Mouse (Mus musculus) spleen, adult 2 months (tissue): ENCODE results near the gene Cfd. TPM values are rescaled to one million over a fixed set of nuclear protein-coding genes. Genes with fewer than 3 reads are reported as not detected.
"Not testable (repeated sequence)": the region's sequence is repeated elsewhere in the genome, so short reads cannot be mapped to it uniquely, and the experiment has no call there.

Source experiments
- DNase-seq, 2 experiments: peaks; one replicate each; pipeline versions ENCODE4 v3.0.0 to v3.0.0-alpha.2; 2012 to 2021; ENCODE audit warnings: low spot score in 2 of 2, low read depth in 1 of 2
- H3K27ac ChIP-seq: fragments of 200-500 bp; 2 replicates; pipeline ENCODE4 v1.5.1; 2012; ENCODE audit warnings: low read length, inconsistent platforms; ENCODE audit not compliant: insufficient read depth
- H3K27me3 ChIP-seq: fragments of 200-500 bp; 2 replicates; pipeline ENCODE4 v1.6.1; 2012; ENCODE audit warnings: mild to moderate bottlenecking, moderate library complexity, low read length, inconsistent platforms; ENCODE audit not compliant: control insufficient read depth, insufficient read depth
- H3K36me3 ChIP-seq: fragments of 200-500 bp; 2 replicates; pipeline ENCODE4 v1.6.1; 2012; ENCODE audit warnings: mild to moderate bottlenecking, low read length, inconsistent platforms; ENCODE audit not compliant: control insufficient read depth, insufficient read depth
- H3K4me1 ChIP-seq: fragments of 200-500 bp; 2 replicates; pipeline ENCODE4 v1.6.1; 2011; ENCODE audit warnings: inconsistent platforms; ENCODE audit not compliant: control insufficient read depth, insufficient read depth, insufficient read length
- H3K4me3 ChIP-seq: fragments of 200-500 bp; 2 replicates; pipeline ENCODE4 v1.5.1; 2011; ENCODE audit warnings: mild to moderate bottlenecking, inconsistent platforms; ENCODE audit not compliant: insufficient read depth, insufficient read length; ENCODE audit errors: extremely low read depth
- CTCF ChIP-seq: fragments of 200-500 bp; IDR thresholded peaks from 2 replicates; pipeline ENCODE4 v1.5.1; 2011; ENCODE audit warnings: mild to moderate bottlenecking, inconsistent platforms; ENCODE audit not compliant: insufficient read depth, insufficient read length, insufficient replicate concordance; ENCODE audit errors: extremely low read depth
- POLR2A ChIP-seq: fragments of 200-500 bp; IDR thresholded peaks from 2 replicates; pipeline ENCODE4 v1.6.1; 2011; ENCODE audit warnings: low read depth, low read length, inconsistent platforms
- WGBS: fragments of 180-500 bp; shearing (Covaris S2); methylation state at CpG from one replicate; pipeline ENCODE4 v1.1.7; 2018; 5-methylcytosine and 5-hydroxymethylcytosine counted together
- polyA plus RNA-seq: library from polyadenylated mRNA; depleted of rRNA; stranded (reverse); fragments of >200 nt; gene quantifications from 2 replicates; pipeline ENCODE4 v1.2.3, GENCODE M21; 2012

Gene Cfd
- polyA plus RNA-seq, 1 experiment: 138 TPM

DNA sequence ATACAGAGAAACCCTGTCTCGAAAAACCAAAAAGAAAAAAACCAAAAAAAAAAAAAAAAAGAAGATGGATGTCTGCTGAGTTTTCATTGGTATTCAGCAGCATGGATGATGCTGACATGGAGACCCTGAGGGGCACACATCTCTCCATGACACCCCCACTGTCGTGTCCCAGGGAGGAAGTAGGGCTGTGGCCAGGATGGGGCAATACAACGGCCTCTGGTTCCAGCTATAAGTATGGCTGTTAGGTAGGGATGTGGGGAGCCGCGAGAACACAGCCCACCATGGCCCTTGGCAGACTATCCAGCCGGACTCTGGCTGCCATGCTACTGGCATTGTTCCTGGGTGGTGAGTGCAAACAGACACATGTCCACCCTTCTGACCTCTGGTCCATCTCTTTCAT lies 4.6 kb upstream of the Cfd start, which contains the start of gene Elane:
TSS of gene Elane (plus strand) at position 194 of the 400 bp plus-strand sequence.
- Histone ChIP-seq H3K36me3 (no peaks in the 10 kb centered on the region), H3K27me3 (0 out of 2 replicates have a peak, but pooled peaks cover 2% of the 10 kb centered on the region), H3K4me1 (peaks cover 7% of the 10 kb centered on the region), H3K4me3 (no peak within 1 kb of the TSS), H3K27ac (no peak within 1 kb of the TSS)
- WGBS: 70% methylated on average over 6 of the region's 6 CpGs
- DNase-seq: no peak
- TF ChIP-seq POLR2A (no peak), CTCF (no peak)

GRCm38 (mm10) chr10:79886611-79887010 lies 4.0 kb upstream of the Cfd start:
- 0 out of 2 replicates have a peak, but pooled peaks cover 2% of the 10 kb centered on the region for H3K27me3 ChIP-seq
- no peak for DNase-seq
- H3K4me3 ChIP-seq: no peak overlapping the region
- TF ChIP-seq CTCF: no peak
- no peak for TF ChIP-seq POLR2A
- no peaks in the 10 kb centered on the region for H3K36me3 ChIP-seq
- peaks cover 5% of the 10 kb centered on the region for H3K4me1 ChIP-seq
- WGBS: 92% methylated on average over 8 of the region's 8 CpGs
- H3K27ac ChIP-seq: no peak overlapping the region

GRCm38 (mm10) chr10:79889386-79889785 lies 1.3 kb upstream of the Cfd start:
- Histone ChIP-seq H3K36me3 (no peaks in the 10 kb centered on the region), H3K4me1 (no peaks in the 10 kb centered on the region), H3K4me3 (no peak overlapping the region), H3K27ac (no peak overlapping the region), H3K27me3 (no peaks in the 10 kb centered on the region)
- no peak for DNase-seq
- TF ChIP-seq POLR2A: no peak
- no peak for TF ChIP-seq CTCF
- WGBS: 17% methylated on average over 2 of the region's 2 CpGs

- TF ChIP-seq CTCF: peak; percentile 86
- peak; percentile 47 to 76 for DNase-seq
- H3K4me1 ChIP-seq, H3K27me3 ChIP-seq, H3K4me3 ChIP-seq, H3K27ac ChIP-seq: not testable (repeated sequence)
- 48% methylated on average over 22 of the region's 22 CpGs for WGBS
- H3K36me3 ChIP-seq: peaks cover 12% of the 10 kb centered on the region
Measured at GRCm38 (mm10) chr10:79892451-79893118, 1.9 kb downstream of the Cfd start.

DNA sequence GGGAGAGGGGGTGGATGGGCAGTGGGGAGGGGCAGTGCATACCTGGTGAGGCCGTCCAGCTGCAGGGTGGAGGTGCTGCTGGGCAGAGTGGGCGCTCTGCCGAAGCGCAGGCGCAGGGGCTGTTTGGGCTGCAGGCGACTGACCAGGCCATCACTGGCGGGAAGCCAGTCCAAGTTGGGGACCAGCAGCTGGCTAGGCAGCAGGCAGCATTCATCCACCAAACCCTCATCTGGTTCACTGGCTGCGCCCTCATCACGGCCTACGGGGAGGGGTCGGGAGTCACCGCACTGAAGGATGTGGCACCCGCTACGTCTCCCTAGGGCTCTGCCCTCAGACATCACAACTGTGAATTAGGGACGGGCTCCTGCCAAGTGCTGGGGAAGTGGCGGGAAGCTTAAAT lies 5.7 kb downstream of the Cfd start:
- Histone ChIP-seq H3K4me1 (peaks cover 11% of the 10 kb centered on the region; the same call in 1 of the 2 replicates), H3K36me3 (peaks cover 15% of the 10 kb centered on the region), H3K27me3 (no peaks in the 10 kb centered on the region), H3K4me3 (no peak overlapping the region), H3K27ac (no peak overlapping the region)
- DNase-seq: no peak
- WGBS: 88% methylated on average over 16 of the region's 16 CpGs
- TF ChIP-seq CTCF: no peak

DNA sequence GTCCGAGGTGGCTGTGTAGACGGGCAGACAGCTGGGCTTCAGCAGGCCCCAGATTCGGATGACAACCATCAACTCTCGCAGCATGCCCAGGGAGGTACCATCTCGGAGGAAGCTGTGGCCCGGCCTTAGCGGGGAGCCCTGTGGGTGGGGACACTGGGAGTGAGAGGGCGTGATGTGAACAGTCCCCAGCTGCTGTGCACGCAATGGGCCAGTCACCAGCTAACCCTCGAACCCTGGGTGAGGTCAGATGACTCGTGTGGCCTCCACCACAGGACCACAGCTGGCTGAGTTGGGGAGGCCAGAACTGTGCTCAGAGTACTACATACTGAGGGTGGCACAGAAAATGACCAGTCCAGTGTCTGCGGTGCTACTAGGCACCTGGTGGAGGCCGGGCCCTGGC lies 6.2 kb downstream of the Cfd start:
- Histone ChIP-seq H3K27me3 (no peaks in the 10 kb centered on the region), H3K4me3 (no peak overlapping the region), H3K36me3 (peaks cover 15% of the 10 kb centered on the region), H3K27ac (no peak overlapping the region), H3K4me1 (peaks cover 11% of the 10 kb centered on the region; the same call in 1 of the 2 replicates)
- 83% methylated on average over 13 of the region's 13 CpGs for whole genome bisulfite sequencing
- DNase-seq: no peak
- no peak for TF ChIP-seq CTCF
- TF ChIP-seq POLR2A: no peak

GRCm38 (mm10) chr10:79897316-79898245 lies 6.9 kb downstream of the Cfd start:
- H3K4me1 ChIP-seq: peaks cover 11% of the 10 kb centered on the region; the same call in 1 of the 2 replicates

More at GRCm38 (mm10) chr10:79897316-79898245, 6.9 kb downstream of the Cfd start:
- DNase-seq: no peak
- WGBS: 62% methylated on average over 20 of the region's 20 CpGs
- TF ChIP-seq CTCF (no peak), POLR2A (no peak)
- H3K27ac ChIP-seq: no peak overlapping the region
- peaks cover 15% of the 10 kb centered on the region for H3K36me3 ChIP-seq
- no peak overlapping the region for H3K4me3 ChIP-seq
- no peaks in the 10 kb centered on the region for H3K27me3 ChIP-seq
